Mouse (Mus musculus): Measurements from ENCODE around the gene Clec4b2.

DNA sequence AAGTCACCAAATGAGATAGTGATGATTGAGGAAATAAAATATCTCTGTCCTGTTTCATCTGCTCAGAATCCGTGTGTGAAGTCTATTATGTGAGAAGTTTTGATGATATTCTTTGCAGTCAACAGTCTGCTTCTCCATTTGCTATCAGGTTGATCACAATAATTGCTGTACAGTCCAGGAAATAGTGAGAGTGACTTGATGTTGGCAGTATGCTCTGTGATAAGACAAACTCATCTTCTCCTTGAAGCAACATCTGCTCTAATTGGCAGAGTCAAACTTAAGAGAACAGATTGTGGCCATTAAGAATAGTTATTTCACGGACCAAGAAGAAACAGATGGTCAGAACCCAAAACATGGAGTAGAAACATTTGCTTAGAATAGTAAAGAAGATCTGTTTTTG lies 58.5 kb downstream of the Clec4b2 start:
- TF ChIP-seq POLR2A (IDR thresholded peaks at IDR 0.05; ENCODE audit: insufficient read depth, low read depth, low read length) (no peak), CTCF (IDR thresholded peaks at IDR 0.05; ENCODE audit: insufficient read depth, low read depth, low read length) (no peak)

Measured in olfactory bulb, adult 2 months (tissue).